Mouse (Mus musculus) heart, adult 2 months (tissue): ENCODE measurements around the gene Ndufab1.
A peak's percentile ranks its signal among the peaks of the same experiment; 100 is the strongest.

Experiments used
- CTCF ChIP-seq: fragments of 200-600 bp; IDR thresholded peaks from 2 replicates; pipeline ENCODE4 v1.8.1; 2022; ENCODE audit warnings: antibody characterized with exemption, mild to moderate bottlenecking, moderate library complexity
- EP300 ChIP-seq: fragments of 200-500 bp; IDR thresholded peaks from 2 replicates; pipeline ENCODE4 v1.6.1; 2011; ENCODE audit warnings: low read depth, low read length, control low read depth; ENCODE audit not compliant: insufficient read depth
- POLR2A ChIP-seq: fragments of 200-500 bp; IDR thresholded peaks from 2 replicates; pipeline ENCODE4 v1.6.1; 2011; ENCODE audit warnings: mild to moderate bottlenecking, low read depth, low read length, control low read depth; ENCODE audit not compliant: insufficient read depth

DNA sequence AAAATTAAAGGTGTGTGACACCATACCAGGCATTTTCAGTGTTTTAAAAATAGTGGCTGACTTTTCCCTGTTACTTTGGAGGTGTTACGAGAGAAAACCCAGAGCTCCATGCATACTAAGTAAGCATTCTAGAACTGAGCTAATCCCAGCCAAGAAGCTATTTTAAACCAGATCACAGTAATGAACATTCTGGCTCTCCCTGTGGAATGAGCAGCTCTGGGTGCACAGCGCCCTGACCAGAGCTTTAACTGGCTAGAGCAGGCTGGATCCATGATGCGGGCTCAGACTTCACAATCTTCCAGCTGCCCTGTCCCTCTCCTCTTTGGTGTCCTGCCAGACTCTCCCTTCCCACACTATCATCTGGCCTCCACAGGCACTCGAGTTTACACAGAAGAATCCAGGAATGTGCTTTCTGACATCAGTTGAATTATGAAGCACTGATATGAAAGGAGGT lies 56.5 kb downstream of the Ndufab1 start:
- TF ChIP-seq POLR2A (no peak; the same call in 1 of the 2 replicates), CTCF (no peak), EP300 (peak; percentile 77; the same call in 1 of the 2 replicates)
